Mouse (Mus musculus): ENCODE data around the gene Msi1. TPM values are rescaled to one million over a fixed set of nuclear protein-coding genes. Genes with fewer than 3 reads are reported as not detected.

Gene Msi1
- polyA plus RNA-seq, 2 experiments: 15.5 to 40.6 TPM

DNA sequence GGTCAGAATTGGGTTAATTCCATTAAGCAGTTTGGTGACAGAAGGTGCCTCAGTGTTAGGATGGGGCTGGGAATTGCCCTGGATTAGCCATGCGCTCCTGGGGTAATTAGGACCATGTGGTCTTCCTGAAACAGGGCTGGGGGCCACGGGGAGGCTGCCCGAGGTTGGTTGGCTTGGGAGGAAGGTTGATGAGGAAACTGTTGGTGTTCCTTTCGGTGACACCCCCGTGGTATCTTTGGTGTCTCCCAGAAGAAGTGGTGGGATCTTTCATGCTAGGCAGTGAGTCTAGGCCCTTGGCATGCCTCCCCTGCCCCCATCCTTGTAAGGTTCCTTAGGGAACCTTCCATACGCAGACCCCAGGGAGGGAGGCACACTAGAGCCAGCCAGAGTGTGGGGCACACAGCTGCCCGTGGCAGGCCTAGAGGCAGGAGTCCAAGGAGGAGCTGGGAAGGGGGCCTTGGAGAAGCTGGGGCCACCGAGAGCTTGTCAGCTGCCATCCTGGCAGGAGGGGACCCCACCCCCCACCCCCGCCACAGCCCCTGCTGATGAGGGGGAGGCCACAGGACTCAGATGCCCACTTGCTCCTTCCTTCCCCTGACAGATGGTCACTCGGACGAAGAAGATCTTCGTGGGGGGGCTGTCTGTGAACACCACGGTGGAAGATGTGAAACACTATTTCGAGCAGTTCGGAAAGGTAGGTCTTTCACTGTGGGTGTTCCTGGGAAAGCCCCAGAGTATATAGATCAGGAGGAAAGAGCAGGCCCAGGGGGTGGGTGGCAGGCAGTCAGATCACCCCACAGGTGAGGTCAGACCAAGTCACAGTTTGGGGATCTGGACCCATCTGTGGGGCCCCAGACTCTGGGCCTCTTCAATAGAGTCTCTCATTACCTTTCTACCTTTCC, 5.7 kb downstream of the Msi1 start:
- DNase-seq (ENCODE audit: low spot score): no peak
- Histone ChIP-seq H3K36me3 (ENCODE audit: control insufficient read depth, insufficient read depth, low read length) (peaks cover 40% of the 10 kb centered on the region), H3K4me2 (replicated peaks; ENCODE audit: low read depth, low read length, severe bottlenecking) (no peak overlapping the region), H3K4me3 (replicated peaks; ENCODE audit: low read length) (no peak overlapping the region), H3K4me1 (ENCODE audit: control insufficient read depth, insufficient read depth, low read length) (peaks cover 58% of the 10 kb centered on the region), H3K9me3 (ENCODE audit: control insufficient read depth, low read length) (no peaks in the 10 kb centered on the region), H3K27me3 (ENCODE audit: control insufficient read depth, insufficient read depth, low read length) (no peaks in the 10 kb centered on the region), H3K9ac (ENCODE audit: low read depth, low read length, severe bottlenecking) (peak overlapping the region; percentile 12; the same call in 1 of the 2 replicates), H3K27ac (replicated peaks; ENCODE audit: low read depth, low read length) (peak overlapping the region; percentile 33; the same call in 1 of the 2 replicates)
- no peak for TF ChIP-seq POLR2A (IDR thresholded peaks at IDR 0.05; ENCODE audit: borderline replicate concordance, extremely low read depth, insufficient read depth, insufficient read length)
- 36% methylated on average over 15 of the region's 15 CpGs for WGBS
- no peak for ATAC-seq (ENCODE audit: low FRiP score, low read depth)

GRCm38 (mm10) chr5:115435755-115436379, 6.5 kb downstream of the Msi1 start:
- 20% methylated on average over 8 of the region's 8 CpGs for WGBS
- H3K27me3 ChIP-seq (ENCODE audit: control insufficient read depth, insufficient read depth, low read length): no peaks in the 10 kb centered on the region
- H3K4me1 ChIP-seq (ENCODE audit: control insufficient read depth, insufficient read depth, low read length): peaks cover 57% of the 10 kb centered on the region
- H3K9ac ChIP-seq (ENCODE audit: low read depth, low read length, severe bottlenecking): peak overlapping the region; percentile 68
- TF ChIP-seq POLR2A (IDR thresholded peaks at IDR 0.05; ENCODE audit: borderline replicate concordance, extremely low read depth, insufficient read depth, insufficient read length): no peak
- peak overlapping the region; percentile 78 for H3K4me2 ChIP-seq (replicated peaks; ENCODE audit: low read depth, low read length, severe bottlenecking)
- H3K9me3 ChIP-seq (ENCODE audit: control insufficient read depth, low read length): no peaks in the 10 kb centered on the region
- H3K36me3 ChIP-seq (ENCODE audit: control insufficient read depth, insufficient read depth, low read length): peaks cover 47% of the 10 kb centered on the region
- ATAC-seq (ENCODE audit: low FRiP score, low read depth) (peak; percentile 17; the same call in 1 of the 2 replicates), DNase-seq (ENCODE audit: low spot score) (no peak)
- peak overlapping the region; percentile 34 for H3K4me3 ChIP-seq (replicated peaks; ENCODE audit: low read length)
- H3K27ac ChIP-seq (replicated peaks; ENCODE audit: low read depth, low read length): peak overlapping the region; percentile 86

DNA sequence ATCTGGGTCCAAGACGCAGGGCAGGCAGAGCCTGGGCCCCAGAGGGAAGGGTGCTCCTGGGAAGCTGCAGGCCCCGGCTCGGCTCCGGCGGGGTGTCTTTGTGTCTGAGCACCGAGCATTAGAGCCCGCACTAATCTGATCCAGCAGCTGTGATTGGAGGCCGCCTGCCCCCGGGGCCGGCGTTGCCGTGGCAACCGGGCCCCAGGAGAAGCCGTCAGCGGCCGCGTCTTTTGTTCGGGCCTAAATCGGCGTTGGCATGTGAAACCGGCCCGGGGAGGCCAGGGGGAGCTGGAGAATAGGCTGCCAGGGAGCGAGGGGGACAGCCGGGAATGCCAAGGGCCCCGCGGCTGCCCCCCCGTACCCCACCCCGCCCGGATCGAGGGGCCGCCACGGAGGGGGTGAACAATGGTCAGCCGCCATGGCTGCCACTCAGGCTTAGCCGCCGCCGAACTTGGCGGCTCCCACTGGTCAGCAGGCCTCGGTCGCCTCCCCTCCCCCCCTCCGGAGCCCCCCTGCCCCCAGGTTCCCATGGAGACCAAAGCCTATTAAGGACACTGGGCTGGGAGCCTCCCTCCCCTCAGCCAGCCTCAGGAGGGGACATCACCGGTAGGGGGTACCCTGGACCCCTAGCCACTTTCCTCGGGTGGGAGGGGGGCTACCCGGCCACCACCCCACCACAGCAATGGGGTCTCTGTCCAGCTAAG, 7.2 kb downstream of the Msi1 start:
- Histone ChIP-seq H3K4me1 (ENCODE audit: control insufficient read depth, insufficient read depth, low read length) (peaks cover 50% of the 10 kb centered on the region), H3K27me3 (ENCODE audit: control insufficient read depth, insufficient read depth, low read length) (no peaks in the 10 kb centered on the region), H3K36me3 (ENCODE audit: control insufficient read depth, insufficient read depth, low read length) (peaks cover 51% of the 10 kb centered on the region), H3K4me3 (replicated peaks; ENCODE audit: low read length) (peak overlapping the region; percentile 34), H3K9me3 (ENCODE audit: control insufficient read depth, low read length) (no peaks in the 10 kb centered on the region), H3K4me2 (replicated peaks; ENCODE audit: low read depth, low read length, severe bottlenecking) (peak overlapping the region; percentile 78), H3K27ac (replicated peaks; ENCODE audit: low read depth, low read length) (peak overlapping the region; percentile 86), H3K9ac (ENCODE audit: low read depth, low read length, severe bottlenecking) (peak overlapping the region; percentile 68)
- 0 out of 2 replicates have a peak, but pooled peaks have one; percentile 19 for TF ChIP-seq POLR2A (IDR thresholded peaks at IDR 0.05; ENCODE audit: borderline replicate concordance, extremely low read depth, insufficient read depth, insufficient read length)
- peak; percentile 76 for DNase-seq (ENCODE audit: low spot score)
- ATAC-seq (ENCODE audit: low FRiP score, low read depth): peak; percentile 85
- WGBS: 2% methylated on average over 26 of the region's 43 CpGs

GRCm38 (mm10) chr5:115437242-115437944, 8.0 kb downstream of the Msi1 start:
- H3K27ac ChIP-seq (replicated peaks; ENCODE audit: low read depth, low read length): peak overlapping the region; percentile 86
- peaks cover 46% of the 10 kb centered on the region for H3K4me1 ChIP-seq (ENCODE audit: control insufficient read depth, insufficient read depth, low read length)
- H3K27me3 ChIP-seq (ENCODE audit: control insufficient read depth, insufficient read depth, low read length): no peaks in the 10 kb centered on the region
- DNase-seq (ENCODE audit: low spot score) (no peak), ATAC-seq (ENCODE audit: low FRiP score, low read depth) (no peak)
- H3K9me3 ChIP-seq (ENCODE audit: control insufficient read depth, low read length): no peaks in the 10 kb centered on the region
- peak overlapping the region; percentile 34; the same call in 1 of the 2 replicates for H3K4me3 ChIP-seq (replicated peaks; ENCODE audit: low read length)
- WGBS: 34% methylated on average over 7 of the region's 7 CpGs
- peaks cover 57% of the 10 kb centered on the region for H3K36me3 ChIP-seq (ENCODE audit: control insufficient read depth, insufficient read depth, low read length)
- peak overlapping the region; percentile 68; the same call in 1 of the 2 replicates for H3K9ac ChIP-seq (ENCODE audit: low read depth, low read length, severe bottlenecking)
- peak overlapping the region; percentile 78; the same call in 1 of the 2 replicates for H3K4me2 ChIP-seq (replicated peaks; ENCODE audit: low read depth, low read length, severe bottlenecking)
- TF ChIP-seq POLR2A (IDR thresholded peaks at IDR 0.05; ENCODE audit: borderline replicate concordance, extremely low read depth, insufficient read depth, insufficient read length): no peak

Measured in limb, embryonic 14.5 days (tissue).